Mouse (Mus musculus) liver, embryonic 16.5 days (tissue): Measurements from ENCODE around the gene Otulin. TPM values are rescaled to one million over a fixed set of nuclear protein-coding genes. Genes with fewer than 3 reads are reported as not detected.

ENCODE experiments used
- ATAC-seq: fragments of 200-750 bp; cut with Nextera tagmentation; 2 replicates; pipeline ENCODE4 v1.8.0; 2017; ENCODE audit warnings: low read depth, mild to moderate bottlenecking, moderate number of reproducible peaks, moderate library complexity
- H3K27ac ChIP-seq: fragments of 300-500 bp; sonication (generic); 2 replicates; pipeline ENCODE4 v1.5.1; 2014; ENCODE audit warnings: mild to moderate bottlenecking, low read length
- H3K27me3 ChIP-seq: fragments of 300-500 bp; sonication (generic); 2 replicates; pipeline ENCODE4 v1.6.1; 2014; ENCODE audit warnings: low read depth, low read length, mixed read lengths; ENCODE audit not compliant: control insufficient read depth, insufficient read depth
- H3K36me3 ChIP-seq: fragments of 300-500 bp; sonication (generic); 2 replicates; pipeline ENCODE4 v1.6.1; 2014; ENCODE audit warnings: mild to moderate bottlenecking; ENCODE audit not compliant: control insufficient read depth, insufficient read depth
- H3K4me1 ChIP-seq: fragments of 300-500 bp; sonication (generic); 2 replicates; pipeline ENCODE4 v1.6.1; 2014; ENCODE audit warnings: low read depth, low read length, mixed read lengths; ENCODE audit not compliant: control insufficient read depth
- H3K4me2 ChIP-seq: fragments of 300-500 bp; sonication (generic); 2 replicates; pipeline ENCODE4 v1.6.1; 2014; ENCODE audit warnings: low read depth, low read length, mixed read lengths
- H3K4me3 ChIP-seq: fragments of 300-500 bp; sonication (generic); 2 replicates; pipeline ENCODE4 v1.5.1; 2014; ENCODE audit warnings: low read depth, mild to moderate bottlenecking, low read length
- H3K9ac ChIP-seq: fragments of 300-500 bp; sonication (generic); 2 replicates; pipeline ENCODE4 v1.6.1; 2014; ENCODE audit warnings: low read depth, low read length
- H3K9me3 ChIP-seq: fragments of 300-500 bp; sonication (generic); replicated peaks from 2 replicates; pipeline ENCODE4 v1.6.1; 2016; ENCODE audit warnings: low read length; ENCODE audit not compliant: control insufficient read depth
- WGBS: fragments of 180-500 bp; shearing (Covaris S2); extraction: QIAGEN DNeasy Blood & Tissue Kit; methylation state at CpG from one replicate; pipeline ENCODE4 v1.1.7; 2014; ENCODE audit not compliant: insufficient replicate concordance; 5-methylcytosine and 5-hydroxymethylcytosine counted together
- polyA plus RNA-seq: library from polyadenylated mRNA; unstranded; fragments of >200 nt; fragmentation: Nextera tagmentation; extraction: Ambion mirVana; gene quantifications from 2 replicates; pipeline ENCODE4 v1.2.1, GENCODE M21; 2015

Gene Otulin
- polyA plus RNA-seq, 1 experiment from 2014 or later: 12.3 TPM

GRCm38 (mm10) chr15:27548110-27548509 lies 82.4 kb downstream of the Otulin start:
- no peaks in the 10 kb centered on the region for H3K27me3 ChIP-seq
- 78% methylated on average over 6 of the region's 6 CpGs for WGBS
- peaks cover 9% of the 10 kb centered on the region for H3K4me1 ChIP-seq
- no peak overlapping the region for H3K4me2 ChIP-seq
- ATAC-seq: no peak
- no peaks in the 10 kb centered on the region for H3K9me3 ChIP-seq
- H3K36me3 ChIP-seq: no peaks in the 10 kb centered on the region
- H3K4me3 ChIP-seq: no peak overlapping the region
- H3K9ac ChIP-seq: no peak overlapping the region
- H3K27ac ChIP-seq: no peak overlapping the region

GRCm38 (mm10) chr15:27545203-27545602 lies 85.3 kb downstream of the Otulin start:
- no peaks in the 10 kb centered on the region for H3K9me3 ChIP-seq
- H3K27ac ChIP-seq: no peak overlapping the region
- H3K4me2 ChIP-seq: no peak overlapping the region
- peaks cover 9% of the 10 kb centered on the region for H3K4me1 ChIP-seq
- no peak overlapping the region for H3K9ac ChIP-seq
- H3K4me3 ChIP-seq: no peak overlapping the region
- 85% methylated on average over 10 of the region's 10 CpGs for WGBS
- no peaks in the 10 kb centered on the region for H3K36me3 ChIP-seq
- no peak for ATAC-seq
- H3K27me3 ChIP-seq: no peaks in the 10 kb centered on the region

GRCm38 (mm10) chr15:27539745-27540144 lies 90.7 kb downstream of the Otulin start:
- no peaks in the 10 kb centered on the region for H3K9me3 ChIP-seq
- no peaks in the 10 kb centered on the region for H3K4me1 ChIP-seq
- H3K4me2 ChIP-seq: no peak overlapping the region
- H3K4me3 ChIP-seq: no peak overlapping the region
- 79% methylated on average over 9 of the region's 9 CpGs for WGBS
- no peaks in the 10 kb centered on the region for H3K27me3 ChIP-seq
- H3K9ac ChIP-seq: no peak overlapping the region
- ATAC-seq: no peak
- H3K36me3 ChIP-seq: no peaks in the 10 kb centered on the region
- H3K27ac ChIP-seq: no peak overlapping the region

- H3K27ac ChIP-seq: no peak overlapping the region
- H3K4me3 ChIP-seq: no peak overlapping the region
- no peaks in the 10 kb centered on the region for H3K4me1 ChIP-seq
- no peaks in the 10 kb centered on the region for H3K36me3 ChIP-seq
- ATAC-seq: no peak
- no peaks in the 10 kb centered on the region for H3K27me3 ChIP-seq
- 52% methylated on average over 4 of the region's 4 CpGs for WGBS
- H3K9me3 ChIP-seq: no peaks in the 10 kb centered on the region
- H3K4me2 ChIP-seq: no peak overlapping the region
- H3K9ac ChIP-seq: no peak overlapping the region
These were observed 92.8 kb downstream of the Otulin start for GRCm38 (mm10) chr15:27537519-27538223.

GRCm38 (mm10) chr15:27536771-27537170 lies 93.7 kb downstream of the Otulin start:
- ATAC-seq: no peak
- 47% methylated on average over 5 of the region's 5 CpGs for WGBS
- Histone ChIP-seq H3K27me3 (no peaks in the 10 kb centered on the region), H3K4me2 (no peak overlapping the region), H3K4me1 (no peaks in the 10 kb centered on the region), H3K27ac (no peak overlapping the region), H3K9ac (no peak overlapping the region), H3K4me3 (no peak overlapping the region), H3K9me3 (no peaks in the 10 kb centered on the region), H3K36me3 (no peaks in the 10 kb centered on the region)

- no peaks in the 10 kb centered on the region for H3K9me3 ChIP-seq
- ATAC-seq: no peak
- no peaks in the 10 kb centered on the region for H3K36me3 ChIP-seq
- no peak overlapping the region for H3K27ac ChIP-seq
- no peak overlapping the region for H3K4me3 ChIP-seq
- no peaks in the 10 kb centered on the region for H3K4me1 ChIP-seq
- no peak overlapping the region for H3K9ac ChIP-seq
- H3K27me3 ChIP-seq: no peaks in the 10 kb centered on the region
- WGBS: 84% methylated on average over 7 of the region's 7 CpGs
- no peak overlapping the region for H3K4me2 ChIP-seq
These were observed 94.3 kb downstream of the Otulin start for GRCm38 (mm10) chr15:27536186-27536585.

GRCm38 (mm10) chr15:27535681-27536080 lies 94.8 kb downstream of the Otulin start:
- H3K27me3 ChIP-seq: no peaks in the 10 kb centered on the region
- WGBS: 79% methylated on average over 4 of the region's 4 CpGs
- H3K27ac ChIP-seq: no peak overlapping the region
- no peak overlapping the region for H3K4me2 ChIP-seq
- no peak overlapping the region for H3K4me3 ChIP-seq
- ATAC-seq: no peak
- H3K4me1 ChIP-seq: no peaks in the 10 kb centered on the region
- H3K9ac ChIP-seq: no peak overlapping the region
- no peaks in the 10 kb centered on the region for H3K36me3 ChIP-seq
- H3K9me3 ChIP-seq: no peaks in the 10 kb centered on the region

- Histone ChIP-seq H3K9ac (no peak overlapping the region), H3K4me3 (no peak overlapping the region), H3K4me2 (no peak overlapping the region), H3K9me3 (no peaks in the 10 kb centered on the region), H3K27me3 (no peaks in the 10 kb centered on the region), H3K36me3 (no peaks in the 10 kb centered on the region), H3K27ac (no peak overlapping the region), H3K4me1 (no peaks in the 10 kb centered on the region)
- WGBS: 37% methylated on average over 3 of the region's 3 CpGs
- no peak for ATAC-seq
These were observed 97.5 kb downstream of the Otulin start for GRCm38 (mm10) chr15:27533036-27533435.

- Histone ChIP-seq H3K27me3 (no peaks in the 10 kb centered on the region), H3K36me3 (no peaks in the 10 kb centered on the region), H3K9me3 (no peaks in the 10 kb centered on the region), H3K4me3 (no peak overlapping the region), H3K27ac (no peak overlapping the region), H3K9ac (no peak overlapping the region), H3K4me2 (no peak overlapping the region), H3K4me1 (peaks cover 2% of the 10 kb centered on the region)
- 50% methylated on average over 4 of the region's 4 CpGs for WGBS
- ATAC-seq: no peak
These were observed 100.5 kb downstream of the Otulin start for GRCm38 (mm10) chr15:27530023-27530422.
